Mouse (Mus musculus) embryo, embryonic 10 days (tissue): Measurements from ENCODE around the gene Gm10750.
"Not testable (repeated sequence)": the region's sequence is repeated elsewhere in the genome, so short reads cannot be mapped to it uniquely, and the experiment has no call there.

Experiments
- DNase-seq: peaks from one replicate; pipeline ENCODE4 v3.0.0-alpha.2; 2015; ENCODE audit warnings: low spot score

Gene Gm10750

GRCm38 (mm10) chr2:149017137-149017536, at the start of gene Gm10750:
Gm10750 (minus strand) TSS chr2:149017237.
- not testable (repeated sequence) for DNase-seq

DNA sequence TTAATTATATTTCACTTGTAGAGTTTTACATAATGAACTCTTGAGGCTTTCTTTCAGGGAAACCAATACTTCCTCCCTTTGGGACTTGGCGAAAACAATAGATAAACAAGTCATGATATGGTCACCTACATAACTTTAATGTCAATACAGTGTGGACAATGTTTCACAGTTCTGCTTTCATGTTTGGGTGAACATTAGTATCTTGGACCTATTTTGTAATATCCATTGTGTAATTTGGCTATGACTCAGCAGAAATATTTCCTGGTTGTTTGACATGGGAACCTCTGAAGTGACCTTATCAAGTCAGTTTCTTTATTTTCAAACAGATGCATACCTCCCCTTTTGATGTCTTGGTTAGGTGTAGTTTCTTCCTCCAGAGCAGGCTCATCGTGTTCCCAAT, 12.2 kb downstream of the Gm10750 start:
- no peak for DNase-seq

GRCm38 (mm10) chr2:149003151-149003550, 13.9 kb downstream of the Gm10750 start, which contains the start of gene Gm1330:
Gm1330 (minus strand) TSS chr2:149003251.
- no peak for DNase-seq

DNA sequence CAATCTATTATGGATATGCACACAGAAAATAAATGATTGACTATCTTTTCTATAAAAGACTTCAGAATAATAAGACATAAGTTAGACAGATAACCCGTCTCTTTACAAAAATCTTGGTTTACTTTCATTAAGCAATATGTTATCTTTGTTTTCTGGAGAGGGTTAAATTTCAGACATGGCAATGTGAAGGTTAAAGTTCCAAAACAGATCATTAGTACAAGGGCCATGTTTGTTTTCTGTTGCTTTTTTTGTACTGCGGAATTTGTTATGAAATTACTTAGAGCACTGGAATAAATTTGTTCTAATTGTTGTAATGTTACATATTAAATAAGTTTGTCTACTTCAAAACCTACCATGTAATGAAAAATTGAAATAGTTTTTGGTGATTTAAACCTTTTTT, 21.9 kb downstream of the Gm10750 start:
- DNase-seq, result no peak
